Mouse (Mus musculus) ES-Bruce4 (cell line): ENCODE data around the gene Cep68.

Experiments
- CTCF ChIP-seq: IDR thresholded peaks from one replicate; pipeline ENCODE4 v1.8.1; 2011; ENCODE audit warnings: low read depth, low read length
- POLR2A ChIP-seq: IDR thresholded peaks from one replicate; pipeline ENCODE4 v1.8.1; 2011; ENCODE audit warnings: low read length; ENCODE audit not compliant: insufficient read depth

DNA sequence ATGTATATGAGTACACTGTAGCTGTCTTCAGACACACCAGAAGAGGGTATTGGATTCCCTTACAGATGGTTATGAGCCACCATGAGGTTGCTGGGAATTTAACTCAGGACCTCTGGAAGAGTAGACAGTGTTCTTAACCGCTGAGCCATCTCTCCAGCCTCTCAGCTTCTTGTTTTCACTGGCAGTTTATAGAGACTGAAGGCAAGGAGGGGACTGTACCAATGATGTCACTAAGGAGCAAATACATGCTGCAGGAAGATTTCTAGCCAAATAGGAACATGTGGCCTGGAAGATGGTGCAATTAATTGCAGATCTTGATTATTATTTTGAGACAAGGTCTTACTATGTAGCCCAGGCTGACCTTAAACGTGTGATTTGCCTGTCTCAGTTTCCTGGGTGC, 27.9 kb upstream of the Cep68 start:
- no peak for TF ChIP-seq POLR2A
- TF ChIP-seq CTCF: no peak
